Mouse (Mus musculus) small intestine, adult 10 weeks (tissue): ENCODE results near the gene Gm21366. TPM values are rescaled to one million over a fixed set of nuclear protein-coding genes. Genes with fewer than 3 reads are reported as not detected.

ENCODE experiments used
- polyA plus RNA-seq: library from polyadenylated mRNA; stranded (reverse); fragments of 350-450 nt; fragmentation: Illumina TruSeq; extraction: RNeasy Lipid Tissue Mini Kit (QIAGEN cat#74804); gene quantifications from one replicate; pipeline ENCODE4 v1.2.3, GENCODE M21; 2014; ENCODE audit warnings: low replicate concordance

Gm21366 gene
- not detected for polyA plus RNA-seq

GRCm38 (mm10) chrY:22861156-22861555 is at the start of gene Gm21366:
Gm21366 (minus strand) TSS chrY:22861256.

